Mouse (Mus musculus) myocyte (in vitro differentiated cells): ENCODE measurements around the gene Kif2b. TPM values are rescaled to one million over a fixed set of nuclear protein-coding genes. Genes with fewer than 3 reads are reported as not detected.

Experiments
- H3K27me3 ChIP-seq: one replicate; pipeline ENCODE4 v1.6.1; 2011; ENCODE audit not compliant: control insufficient read depth, insufficient read depth, insufficient read length
- H3K36me3 ChIP-seq: one replicate; pipeline ENCODE4 v1.6.1; 2011; ENCODE audit not compliant: control insufficient read depth, insufficient read depth
- H3K4me2 ChIP-seq: one replicate; pipeline ENCODE4 v1.6.1; 2011; ENCODE audit warnings: low read depth, control low read depth
- H3K4me3 ChIP-seq: one replicate; pipeline ENCODE4 v1.5.1; 2011; ENCODE audit warnings: mild to moderate bottlenecking, control low read depth, moderate library complexity
- H3K79me2 ChIP-seq: one replicate; pipeline ENCODE4 v1.6.1; 2011; ENCODE audit not compliant: control insufficient read depth, insufficient read depth
- H3ac ChIP-seq: one replicate; pipeline ENCODE4 v1.6.1; 2011; ENCODE audit not compliant: control insufficient read depth, insufficient read length
- MYOG ChIP-seq, 3 experiments: IDR thresholded peaks; one replicate each; pipeline ENCODE4 v1.6.1; 2011; ENCODE audit warnings: control low read depth in 2 of 3, low read depth in 2 of 3, mild to moderate bottlenecking in 2 of 3; ENCODE audit not compliant: insufficient read length in 2 of 3, control insufficient read depth in 1 of 3, insufficient read depth in 1 of 3
- POLR2AphosphoS2 ChIP-seq: IDR thresholded peaks from one replicate; pipeline ENCODE4 v1.6.1; 2011; ENCODE audit warnings: low read depth, control low read depth; ENCODE audit not compliant: insufficient read length
- REST ChIP-seq: IDR thresholded peaks from one replicate; pipeline ENCODE4 v1.6.1; 2011; ENCODE audit warnings: mild to moderate bottlenecking, control low read depth, moderate library complexity; ENCODE audit not compliant: insufficient read depth, insufficient read length
- SRF ChIP-seq: IDR thresholded peaks from one replicate; pipeline ENCODE4 v1.6.1; 2011; ENCODE audit warnings: low read depth; ENCODE audit not compliant: control insufficient read depth, insufficient read length
- USF1 ChIP-seq: IDR thresholded peaks from one replicate; pipeline ENCODE4 v1.6.1; 2011; ENCODE audit warnings: low read depth, mild to moderate bottlenecking, control low read depth, moderate library complexity
- polyA plus RNA-seq: library from polyadenylated mRNA; unstranded; fragments of >200 nt; fragmentation: generic; extraction: Trizol; gene quantifications from one replicate; pipeline ENCODE4 v1.2.1, GENCODE M21; 2012; ENCODE audit warnings: missing spikeins

Gene Kif2b
- polyA plus RNA-seq, 1 experiment: not detected

DNA sequence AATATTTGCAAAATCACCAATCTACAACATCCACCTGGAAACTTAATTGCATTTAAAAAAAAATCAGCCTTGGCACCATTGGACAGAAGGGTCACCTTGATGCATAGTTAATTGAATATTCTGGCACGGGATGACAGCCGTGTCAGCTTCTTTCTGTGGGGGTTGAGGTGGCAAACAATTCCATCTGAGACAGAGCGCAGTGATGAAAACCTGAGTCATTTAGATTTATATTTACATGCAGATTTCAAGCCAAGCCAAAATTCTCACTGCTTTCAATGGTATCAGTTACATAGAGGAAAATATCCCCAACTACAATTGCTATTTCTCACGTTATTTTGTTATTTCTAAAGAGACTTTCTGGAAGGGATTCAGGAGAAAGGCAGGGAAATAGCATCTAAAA is 46.6 kb downstream of the Kif2b start:
- Histone ChIP-seq H3K4me2 (no peak overlapping the region), H3K4me3 (no peak overlapping the region), H3K36me3 (no peaks in the 10 kb centered on the region), H3K27me3 (no peaks in the 10 kb centered on the region), H3ac (no peak overlapping the region), H3K79me2 (no peaks in the 10 kb centered on the region)
- no peak for TF ChIP-seq POLR2AphosphoS2
- TF ChIP-seq REST: no peak
- no peak for TF ChIP-seq MYOG (IDR thresholded peaks at IDR 0.05; ENCODE audit: control insufficient read depth in 1 of 3, insufficient read depth in 1 of 3, insufficient read length in 2 of 3, low read depth in 2 of 3)
- no peak for TF ChIP-seq USF1
- no peak for TF ChIP-seq SRF
